Mouse (Mus musculus) frontal cortex, adult 2 months (tissue): ENCODE measurements around the gene Fgfr2. TPM values are rescaled to one million over a fixed set of nuclear protein-coding genes. Genes with fewer than 3 reads are reported as not detected.

ENCODE experiments used
- DNase-seq, 2 experiments: peaks; one replicate each; pipeline ENCODE4 v3.0.0; 2022; ENCODE audit warnings: low spot score in 1 of 2; ENCODE audit errors: extremely low spot score in 1 of 2
- polyA plus RNA-seq: library from polyadenylated mRNA; depleted of rRNA; stranded (reverse); fragments of >200 nt; gene quantifications from 2 replicates; pipeline ENCODE4 v1.2.3, GENCODE M21; 2012

The Fgfr2 gene
- polyA plus RNA-seq, 1 experiment: 69.6 TPM

DNA sequence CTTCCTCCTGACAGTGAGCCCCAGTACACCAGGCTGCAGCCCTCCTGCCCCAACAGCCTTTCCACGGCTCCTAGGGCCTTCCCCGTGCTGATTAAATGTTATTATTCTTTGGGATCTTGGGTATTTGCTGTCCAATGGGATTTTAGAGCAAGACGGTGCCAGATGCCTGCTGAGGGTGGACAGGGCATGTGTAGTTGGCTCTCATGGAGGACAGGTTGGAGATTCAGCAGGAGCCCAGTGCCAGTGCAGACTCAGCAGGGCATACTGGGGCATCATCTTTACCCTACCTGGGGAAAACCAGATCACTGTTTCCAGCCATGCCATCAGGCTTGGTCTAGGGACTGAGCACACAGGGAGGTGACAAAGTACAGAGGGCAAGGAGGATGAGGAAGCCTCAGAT lies 892.2 kb downstream of the Fgfr2 start:
- DNase-seq: no peak

DNA sequence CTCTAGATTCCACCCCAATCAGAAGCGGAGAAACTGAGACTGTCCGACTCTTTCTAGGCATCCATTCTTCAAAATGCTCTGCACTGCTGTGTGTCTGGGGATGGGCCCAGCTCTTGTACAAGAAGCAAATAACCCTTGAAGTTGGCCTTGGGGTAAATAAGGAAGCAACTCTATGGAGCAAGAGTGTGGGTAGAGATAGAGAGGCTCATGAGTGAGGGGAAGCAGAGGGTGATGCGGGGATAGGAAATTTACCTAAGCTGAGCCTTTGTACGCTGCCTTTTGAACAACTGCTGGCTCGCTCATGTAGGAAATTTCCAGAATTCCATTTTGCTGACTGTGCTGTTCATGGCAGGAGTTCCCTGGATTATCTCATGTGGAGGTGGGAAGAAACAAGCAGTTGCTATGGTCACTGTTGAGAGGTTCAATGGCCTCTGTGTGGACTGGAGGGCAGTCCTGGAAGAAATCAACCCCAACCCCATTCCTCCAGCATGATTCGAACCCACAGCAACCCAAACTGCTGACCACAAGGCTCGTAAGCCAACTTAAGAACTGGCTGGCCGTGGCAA lies 896.0 kb downstream of the Fgfr2 start:
- DNase-seq: no peak

DNA sequence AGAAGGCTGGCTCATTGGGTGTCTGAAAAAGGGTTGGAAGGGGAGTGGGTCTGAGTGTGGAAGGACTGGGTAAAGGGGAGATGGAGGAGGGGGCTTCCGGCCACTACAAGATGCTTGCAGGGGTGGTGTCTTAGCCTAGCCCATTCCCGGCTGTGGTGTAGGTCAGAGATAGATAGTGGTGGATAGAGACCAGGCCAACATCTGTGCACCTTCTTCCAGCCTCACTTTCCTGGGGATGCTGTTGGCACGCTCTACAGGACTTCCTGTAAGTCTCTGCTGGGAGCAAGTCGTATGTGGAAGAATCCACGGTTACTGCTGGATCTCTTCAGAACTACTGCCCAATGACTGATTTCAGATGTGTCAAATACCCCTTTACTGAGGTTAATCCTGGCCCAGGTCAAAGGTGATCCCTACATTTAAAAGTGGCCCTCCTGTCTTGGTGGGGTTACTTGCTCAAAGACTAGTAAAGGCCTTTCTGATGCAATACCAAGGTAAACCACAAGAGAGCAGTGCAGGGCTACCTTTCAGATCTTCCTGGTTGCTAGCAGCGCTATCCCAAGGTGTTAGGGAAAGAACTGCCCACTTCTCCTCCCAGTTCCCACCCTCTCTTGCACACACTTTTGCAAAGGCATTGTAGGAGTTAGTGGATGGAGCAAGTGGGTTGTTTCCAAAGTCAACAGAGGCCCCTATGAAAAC lies 896.6 kb downstream of the Fgfr2 start:
- DNase-seq: peak; percentile 82 to 98

- no peak for DNase-seq
Observed at GRCm38 (mm10) chr7:132223452-132224141, 899.6 kb downstream of the Fgfr2 start.

DNA sequence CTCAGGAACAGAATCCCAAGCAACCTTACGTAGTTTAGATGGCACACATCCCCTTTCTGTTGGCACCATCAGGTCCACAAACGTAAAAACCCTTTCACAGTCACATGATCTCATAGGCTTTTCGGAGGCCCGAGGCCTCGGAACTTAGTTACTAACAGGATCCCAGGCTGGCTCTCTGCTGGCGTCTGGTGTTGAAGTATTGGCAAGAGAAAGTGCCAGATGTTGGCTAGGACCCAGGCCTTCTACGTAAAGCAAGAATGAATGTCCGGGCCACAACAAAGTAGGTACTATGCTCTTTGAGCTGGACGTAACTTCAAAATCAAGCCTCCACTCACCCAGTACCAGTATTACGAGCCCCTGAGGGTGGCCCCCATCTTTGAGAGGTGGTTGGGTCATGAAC lies 909.1 kb downstream of the Fgfr2 start:
- no peak for DNase-seq

- DNase-seq: peak; percentile 62 to 91
Observed at GRCm38 (mm10) chr7:132213460-132213859, 909.7 kb downstream of the Fgfr2 start.

GRCm38 (mm10) chr7:132211920-132212701 lies 911.0 kb downstream of the Fgfr2 start:
- no peak for DNase-seq

GRCm38 (mm10) chr7:132210616-132211015 lies 912.5 kb downstream of the Fgfr2 start:
- DNase-seq: no peak

DNA sequence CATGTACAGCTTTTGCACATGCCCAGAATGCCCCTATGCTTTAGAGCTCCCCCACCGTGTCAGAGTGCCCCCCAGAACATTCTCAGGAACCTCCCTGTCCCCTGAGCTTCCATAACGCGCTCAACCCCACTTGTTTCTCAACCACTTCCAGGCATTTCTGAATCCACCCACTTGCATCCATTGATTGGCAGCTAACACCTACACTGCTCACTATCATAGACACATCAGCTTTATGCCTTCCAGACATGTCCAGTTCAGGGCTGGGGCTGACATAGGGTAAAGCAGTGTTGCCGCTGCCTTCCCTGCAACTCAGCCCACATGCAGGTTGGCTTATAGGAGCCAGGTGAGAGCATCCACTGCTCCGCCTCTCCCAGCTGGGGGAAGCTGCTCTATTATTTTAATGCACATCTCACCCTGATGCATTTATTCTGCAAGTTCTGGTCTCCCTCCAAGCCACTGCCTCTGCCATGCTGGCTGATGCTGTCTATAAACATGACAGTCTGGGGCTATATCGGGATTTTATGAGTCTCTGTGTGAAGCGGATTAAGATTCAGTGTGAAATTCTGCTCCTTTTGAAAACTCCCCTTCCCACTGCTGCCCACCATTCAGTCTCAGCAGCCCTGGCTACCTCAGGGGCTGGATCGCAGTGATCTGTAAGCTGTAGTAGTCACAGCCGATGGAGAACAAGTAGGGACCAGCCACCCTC lies 914.1 kb downstream of the Fgfr2 start:
- DNase-seq: peak; percentile 80

DNA sequence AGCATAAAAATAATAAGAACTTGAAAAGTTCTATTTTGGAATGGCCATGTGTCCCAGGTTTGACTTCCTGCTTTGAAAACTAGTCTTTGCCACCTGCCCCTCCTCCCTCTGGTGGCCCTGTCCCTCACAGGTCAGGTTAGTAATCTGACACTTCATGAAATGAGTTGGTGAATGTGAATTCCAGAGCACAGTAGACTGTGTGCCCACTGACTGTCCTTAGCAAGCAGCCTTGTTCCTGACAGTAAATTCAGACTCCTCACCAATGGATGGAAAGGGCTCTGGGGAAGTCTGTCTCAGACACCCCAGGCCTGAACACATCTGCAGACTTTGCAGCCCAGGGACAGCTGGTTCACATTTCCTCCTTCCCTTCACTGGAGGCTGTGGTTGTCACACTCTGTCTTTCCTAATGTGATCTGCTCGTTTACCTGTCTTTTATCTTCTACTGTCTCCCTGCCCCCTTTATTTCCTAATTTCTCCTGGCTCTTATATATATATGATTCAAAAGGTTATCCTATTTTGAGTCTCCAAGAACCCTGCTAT lies 919.0 kb downstream of the Fgfr2 start:
- no peak for DNase-seq

DNA sequence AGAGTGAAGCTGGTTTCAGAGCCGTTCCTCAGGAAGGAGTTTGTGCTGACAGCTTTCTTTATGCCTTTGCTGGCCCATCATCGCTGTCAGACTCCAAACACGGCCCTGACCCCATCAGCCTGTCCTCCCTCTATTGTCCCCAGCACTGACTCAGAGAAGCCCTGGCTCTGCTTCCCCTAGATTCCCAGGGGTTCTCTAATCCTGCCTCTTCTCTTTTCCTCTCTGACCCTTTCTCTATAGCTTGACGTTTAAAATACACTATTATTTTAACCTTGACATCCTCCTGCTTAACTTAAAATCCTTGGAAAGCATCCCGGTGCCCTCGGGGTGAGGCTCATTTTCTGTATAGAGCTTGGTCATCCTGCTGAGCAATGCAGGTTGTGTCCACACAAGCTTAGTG lies 923.5 kb downstream of the Fgfr2 start:
- no peak for DNase-seq

DNA sequence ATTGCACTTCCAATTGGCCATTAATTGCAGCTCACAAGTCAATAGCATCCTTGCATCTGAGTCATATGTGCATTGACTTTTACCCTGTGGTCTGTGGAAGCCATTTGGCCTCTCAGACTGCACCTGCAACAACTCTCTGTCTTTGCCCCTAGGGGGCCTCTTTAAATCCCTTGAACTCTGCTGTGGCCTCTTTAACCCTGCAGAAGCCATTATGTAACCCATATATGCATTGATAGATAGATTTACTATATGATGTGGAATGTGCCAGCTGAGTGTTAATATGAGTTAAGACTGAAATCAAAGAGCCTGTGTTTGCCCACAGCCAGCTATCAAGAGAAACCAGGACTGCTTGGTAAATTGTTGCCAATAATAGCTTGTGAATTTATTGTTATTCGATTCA lies 924.3 kb downstream of the Fgfr2 start:
- DNase-seq: no peak

DNA sequence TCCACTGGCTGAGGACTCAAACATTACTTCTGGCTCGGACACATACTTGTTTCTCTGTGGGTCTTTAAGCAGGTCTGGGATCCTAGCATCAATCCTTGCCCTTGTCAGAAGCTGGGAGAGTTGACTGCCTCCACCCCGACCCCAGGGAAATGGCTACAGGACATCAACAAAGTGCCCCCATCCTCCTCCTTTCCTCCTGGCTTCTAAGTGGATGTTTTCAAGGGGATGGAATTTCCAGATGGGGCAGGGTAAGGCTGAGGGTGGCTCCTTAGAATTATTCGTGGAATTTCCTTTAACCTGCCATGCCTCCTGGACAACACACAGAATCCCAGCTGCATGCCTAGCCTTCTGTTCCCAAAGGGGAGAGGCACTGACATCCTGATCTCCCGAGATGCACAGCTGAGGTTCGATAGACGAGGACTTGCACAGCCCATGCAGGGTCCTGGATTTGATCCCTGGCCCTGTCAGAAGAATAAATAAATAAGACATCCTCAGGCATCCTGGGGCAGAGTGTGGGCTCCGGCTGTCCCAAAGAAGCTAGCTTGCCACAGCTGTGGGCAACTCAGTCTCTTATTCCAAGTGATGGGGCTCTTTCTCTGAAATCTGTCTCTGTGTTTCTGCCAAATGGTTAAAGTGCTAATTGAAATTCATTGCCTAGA lies 925.2 kb downstream of the Fgfr2 start:
- no peak for DNase-seq

- no peak for DNase-seq
Observed at GRCm38 (mm10) chr7:132196581-132196980, 926.6 kb downstream of the Fgfr2 start.

DNA sequence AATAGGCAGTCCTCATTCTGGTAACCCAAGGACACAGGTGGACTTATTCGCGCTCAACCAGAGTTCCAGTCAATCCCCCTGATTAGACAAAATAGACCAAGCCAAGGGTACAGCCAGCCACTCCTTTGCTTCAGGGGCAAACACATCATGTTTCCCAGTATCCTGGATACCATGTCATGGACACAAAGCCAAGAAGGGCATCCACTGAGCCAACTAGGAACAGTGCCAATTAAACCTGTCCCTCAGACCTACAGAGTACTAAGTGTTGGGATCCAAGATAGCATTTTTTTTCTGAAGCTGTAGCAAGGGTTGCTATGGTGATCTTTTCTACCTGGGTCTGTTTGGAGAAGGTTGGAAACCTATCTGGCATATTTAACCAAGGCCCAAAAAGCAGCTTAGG lies 929.5 kb downstream of the Fgfr2 start:
- DNase-seq: no peak

GRCm38 (mm10) chr7:132187456-132187855 lies 935.7 kb downstream of the Fgfr2 start:
- no peak for DNase-seq

- peak in 1 of 2 experiments; percentile 26 for DNase-seq
Observed at GRCm38 (mm10) chr7:132183892-132184404, 939.2 kb downstream of the Fgfr2 start.

- no peak for DNase-seq
Observed at GRCm38 (mm10) chr7:132181586-132182198, 941.5 kb downstream of the Fgfr2 start.

DNA sequence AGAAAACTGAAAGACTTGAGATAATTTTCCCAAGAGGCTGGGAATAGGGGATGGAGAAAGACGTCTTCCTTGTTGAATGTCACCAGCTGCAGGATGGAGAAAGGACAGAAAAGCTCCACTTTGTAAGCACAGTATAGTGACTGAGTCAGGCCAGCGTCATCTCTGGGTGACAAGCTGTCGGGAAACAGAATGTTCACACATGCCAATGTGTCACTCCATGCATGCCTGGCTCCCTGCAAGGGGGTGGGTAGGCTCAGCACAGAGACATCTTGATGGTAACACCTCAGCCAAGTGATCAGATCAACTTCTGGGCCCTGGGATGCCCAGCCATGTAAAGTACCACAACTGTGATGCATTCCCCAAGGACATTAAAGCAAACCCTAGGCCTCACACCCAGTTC lies 942.1 kb downstream of the Fgfr2 start:
- DNase-seq: no peak
